Mouse (Mus musculus): Measurements from ENCODE around the gene Taf6l.

DNA sequence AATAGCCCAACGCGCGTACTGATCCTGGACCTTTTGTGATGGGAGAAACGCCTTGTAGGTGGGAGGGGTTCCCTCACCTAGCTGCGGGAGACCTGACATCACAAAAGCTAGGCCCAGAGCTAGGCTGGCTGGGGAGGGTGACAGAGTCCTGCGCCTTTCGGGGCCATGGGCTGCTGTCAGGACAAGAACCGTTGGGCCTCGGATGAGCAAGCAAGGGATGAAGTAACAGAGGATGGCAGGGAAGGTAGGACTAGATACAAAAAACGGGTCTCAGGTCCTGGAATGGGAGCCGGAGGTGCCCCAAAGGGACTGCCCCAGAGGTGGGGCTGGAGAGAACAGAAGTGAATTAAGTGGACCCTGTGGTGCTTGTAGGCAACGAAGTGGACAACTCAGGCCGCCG is 45.6 kb downstream of the Taf6l start, which contains the start of gene 1700092M07Rik:
- TF ChIP-seq CTCF (IDR thresholded peaks at IDR 0.05; ENCODE audit: low read depth, low read length) (no peak), TAL1 (conservative IDR thresholded peaks at IDR 0.05; ENCODE audit: low read depth, low read length) (no peak), GATA1 (IDR thresholded peaks at IDR 0.05; ENCODE audit: borderline replicate concordance, low read length) (no peak)

Measured in G1E (cell line).